Comparison of ENCODE assay signal across 8 mouse cellular contexts in the genomic region with DNA sequence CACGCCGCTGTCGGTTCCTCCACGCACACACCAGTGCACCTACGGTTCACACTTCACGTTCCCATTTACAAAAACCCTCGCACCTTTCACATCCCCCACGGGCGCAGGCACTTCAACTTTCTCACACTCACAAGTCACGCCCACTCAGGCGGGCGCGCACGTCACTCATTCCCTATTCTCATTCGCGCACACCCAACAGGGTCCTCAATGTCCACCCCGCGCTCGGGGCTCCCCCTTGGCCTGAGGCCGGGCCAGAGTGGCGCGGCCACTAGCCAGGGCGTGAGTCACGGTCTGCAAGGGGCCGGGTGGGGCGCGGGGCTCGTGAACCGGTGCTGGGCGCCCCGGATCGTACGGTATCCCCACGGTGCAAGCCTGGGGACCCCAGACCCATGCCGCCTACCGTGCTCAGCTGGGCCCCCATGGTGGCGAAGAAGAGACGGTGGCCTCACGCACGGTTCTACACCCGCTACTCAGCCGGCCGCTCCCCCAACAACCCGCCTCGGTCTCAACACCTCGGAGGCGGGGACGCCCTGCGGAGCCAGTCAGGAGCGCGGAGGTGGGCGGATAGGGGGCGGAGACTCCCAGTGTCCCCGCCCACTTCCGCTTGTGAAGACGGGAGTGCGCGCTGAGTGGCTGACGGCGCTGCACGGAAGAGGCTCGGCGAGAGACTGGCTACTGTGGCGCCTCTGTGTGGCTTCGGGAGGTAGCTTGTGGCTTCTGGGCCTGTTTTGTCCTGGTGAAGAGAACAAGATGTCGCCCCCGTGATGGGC. TPM values are rescaled to one million over a fixed set of nuclear protein-coding genes. Genes with fewer than 3 reads are reported as not detected.
A peak's percentile ranks its signal among the peaks of the same experiment; 100 is the strongest.
DNase-seq lines count a peak whose midpoint lies in the region; ATAC-seq lines count a peak whose summit lies in the region.

No protein-coding gene starts in this region.

- H3K4me2 ChIP-seq in hindbrain, embryonic 12.5 days (replicated peaks) = peak overlapping the region; percentile 71

- WGBS in hindbrain, embryonic 12.5 days = under 1% methylated on average over 67 of the region's 67 CpGs

- peak overlapping the region; percentile 87 for H3K27ac ChIP-seq in hindbrain, embryonic 12.5 days

- peak overlapping the region; percentile 72 for H3K4me3 ChIP-seq in hindbrain, embryonic 12.5 days

- no peaks in the 10 kb centered on the region for H3K9me3 ChIP-seq in hindbrain, embryonic 12.5 days (replicated peaks)

- ATAC-seq in hindbrain, embryonic 12.5 days (ENCODE audit: low FRiP score) = peak; percentile 97

- H3K27me3 ChIP-seq in hindbrain, embryonic 12.5 days = no peaks in the 10 kb centered on the region

- H3K36me3 ChIP-seq in hindbrain, embryonic 12.5 days = no peaks in the 10 kb centered on the region

- peak overlapping the region; percentile 80 for H3K9ac ChIP-seq in hindbrain, embryonic 12.5 days

- peak; percentile 100 for DNase-seq in MN1 (ENCODE audit: low spot score)
- peak; percentile 97 for DNase-seq in cerebellum, adult 9-10 months
- peak; percentile 93 to 97 for DNase-seq in frontal cortex, adult 2 months (ENCODE audit: extremely low spot score in 1 of 2, low spot score in 1 of 2)
- DNase-seq in layer of hippocampus, postnatal 14 days (ENCODE audit: low spot score in 2 of 2) = peak; percentile 93 to 97
- peak; percentile 96 for DNase-seq in lung, postnatal 14 days
- peak; percentile 90 for DNase-seq in retina, adult 2 months (ENCODE audit: low read depth, low spot score)
- peak; percentile 96 to 98 for DNase-seq in thymus, postnatal 36 days

- H3K4me1 ChIP-seq in hindbrain, embryonic 12.5 days = peaks cover 31% of the 10 kb centered on the region

RNA-seq across cellular contexts. Expression of a gene that starts 0.5 kb away (rescaled TPM):
- 62.2 and 64.4 TPM in 2 replicates for polyA plus RNA-seq in frontal cortex, adult 2 months (2012; rRNA removed)
- 148 and 154 TPM in 2 replicates for polyA plus RNA-seq in hindbrain, embryonic 12.5 days (2016; fragmentation: Nextera tagmentation; extraction: Ambion mirVana)
- 10 to 100 TPM; 80.9 to 89.8 TPM for total RNA-seq in layer of hippocampus, postnatal 14 days (2021)

RNA-seq across cellular contexts. Expression of a gene that starts 22.7 kb away (rescaled TPM):
- polyA plus RNA-seq in frontal cortex, adult 2 months (2012; rRNA removed) = 67.7 and 76.6 TPM in 2 replicates
- polyA plus RNA-seq in hindbrain, embryonic 12.5 days (2016; fragmentation: Nextera tagmentation; extraction: Ambion mirVana) = 163 and 168 TPM in 2 replicates
- total RNA-seq in layer of hippocampus, postnatal 14 days (2021) = 10 to 100 TPM; 85.8 to 87.6 TPM

RNA-seq across cellular contexts. Expression of a gene that starts 49.3 kb away (rescaled TPM):
- 109 and 111 TPM in 2 replicates for polyA plus RNA-seq in frontal cortex, adult 2 months (2012; rRNA removed)
- 64.5 and 74.1 TPM in 2 replicates for polyA plus RNA-seq in hindbrain, embryonic 12.5 days (2016; fragmentation: Nextera tagmentation; extraction: Ambion mirVana)
- total RNA-seq in layer of hippocampus, postnatal 14 days (2021) = 100 to 1,000 TPM; 128 to 133 TPM

Comparison
In these comparisons a context has a peak if more than half of its experiments do, and no peak if none do; other contexts are left out.
1. Peak in every context shown above with its lines: DNase-seq, ATAC-seq, H3K4me3 ChIP-seq and H3K27ac ChIP-seq.